Mouse (Mus musculus): Measurements from ENCODE around the gene Il4.

Il4 gene

DNA sequence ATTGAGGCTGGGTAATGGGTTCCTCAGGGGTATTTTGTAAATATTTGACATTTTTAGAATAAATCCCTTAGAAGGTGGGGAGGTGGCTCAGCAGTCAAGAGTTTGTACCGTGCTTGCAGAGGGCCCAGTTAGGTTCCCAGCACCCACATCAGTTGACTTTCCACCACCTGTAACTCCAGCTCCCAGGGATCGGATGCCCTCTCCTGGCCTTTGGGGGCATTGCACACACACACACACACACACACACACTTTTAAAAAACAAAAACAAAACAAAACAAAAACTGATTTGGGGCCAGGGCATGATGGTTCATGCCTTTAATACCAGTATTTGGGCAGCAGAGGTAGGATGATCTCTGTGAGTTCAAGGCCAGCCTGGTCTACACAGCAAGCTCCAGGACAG is 5.7 kb upstream of the Il4 start:
- no peak for DNase-seq (ENCODE audit: low spot score in 2 of 2)

DNA sequence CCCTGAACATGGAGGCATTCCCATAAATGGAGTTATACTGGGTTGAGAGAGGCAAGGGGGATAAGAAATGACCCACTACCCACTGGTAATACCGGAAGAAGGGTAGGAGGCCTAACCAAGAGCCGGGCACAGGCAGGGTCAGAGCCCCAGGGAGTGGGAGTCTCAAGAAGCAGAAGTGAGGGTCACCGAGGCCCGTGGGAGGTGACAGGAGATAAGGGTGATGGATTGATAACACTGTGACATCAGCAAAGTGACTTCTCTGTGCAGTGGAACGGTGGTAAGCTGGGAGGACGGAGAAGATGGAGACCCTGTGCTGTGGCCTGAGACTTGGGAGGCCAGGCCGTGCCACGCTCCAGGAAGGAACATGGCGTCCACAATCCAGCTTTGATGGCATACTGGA is 5.1 kb upstream of the Il4 start:
- no peak for DNase-seq (ENCODE audit: low spot score in 2 of 2)

DNA sequence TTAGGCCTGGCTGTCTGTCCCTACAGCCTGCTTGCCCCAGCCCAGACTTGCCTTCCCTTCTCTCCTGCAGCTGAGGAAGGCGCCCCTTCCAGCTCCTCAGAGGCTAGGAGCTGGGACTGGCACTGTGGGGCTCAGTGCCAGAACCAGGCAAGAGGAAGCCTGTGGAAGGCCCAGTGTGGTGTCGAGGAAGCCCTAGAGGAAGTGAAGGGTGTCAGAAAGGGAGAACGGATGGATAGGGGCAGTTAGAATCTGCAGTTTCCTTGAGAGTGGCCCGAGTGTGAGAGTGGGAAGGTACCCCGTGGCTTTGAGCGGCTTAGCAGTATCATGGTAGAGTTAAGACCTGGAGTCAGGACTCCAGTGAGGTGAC is 4.0 kb upstream of the Il4 start:
- DNase-seq (ENCODE audit: low spot score in 2 of 2) = no peak

DNA sequence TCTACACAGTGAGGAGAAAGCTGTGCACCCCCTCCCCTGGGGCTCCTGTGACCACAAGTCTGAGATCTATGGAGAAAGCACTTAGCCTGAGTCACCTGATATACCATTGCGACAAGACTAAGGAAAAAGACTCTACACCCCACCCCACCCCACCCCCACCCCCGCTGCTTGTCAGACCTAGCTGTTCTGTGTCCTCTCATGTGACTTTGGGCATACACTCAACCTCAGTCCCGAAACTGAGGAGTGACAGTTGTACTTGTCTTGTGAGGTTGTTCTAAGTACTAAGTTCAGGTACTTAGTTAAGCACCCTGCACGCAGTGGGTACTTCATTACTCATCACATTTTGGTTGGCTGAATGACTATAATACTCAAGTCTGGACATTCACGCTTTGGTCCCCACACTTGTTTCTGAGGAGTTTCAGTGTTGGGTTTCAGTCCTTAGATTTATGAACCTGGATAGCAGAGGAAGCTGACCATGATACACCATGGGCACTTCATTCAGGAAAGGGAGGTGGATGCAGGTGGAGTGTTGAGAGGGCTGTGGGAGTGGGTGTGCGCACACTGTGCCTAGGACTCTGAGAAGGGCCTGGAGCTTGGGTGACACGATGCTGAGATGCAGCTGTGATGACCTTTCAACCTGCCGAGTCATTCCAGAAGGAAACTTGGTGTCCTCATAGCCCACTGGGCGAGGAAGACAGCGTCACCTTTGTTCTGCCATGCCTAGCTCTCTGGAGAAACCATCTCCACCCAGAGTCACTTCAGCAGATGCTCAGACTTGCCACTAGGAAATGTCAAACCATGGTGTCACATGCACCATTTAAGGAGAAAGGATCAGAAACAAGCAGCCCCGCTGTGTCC is 3.3 kb upstream of the Il4 start:
- DNase-seq (ENCODE audit: low spot score in 2 of 2) = no peak

DNA sequence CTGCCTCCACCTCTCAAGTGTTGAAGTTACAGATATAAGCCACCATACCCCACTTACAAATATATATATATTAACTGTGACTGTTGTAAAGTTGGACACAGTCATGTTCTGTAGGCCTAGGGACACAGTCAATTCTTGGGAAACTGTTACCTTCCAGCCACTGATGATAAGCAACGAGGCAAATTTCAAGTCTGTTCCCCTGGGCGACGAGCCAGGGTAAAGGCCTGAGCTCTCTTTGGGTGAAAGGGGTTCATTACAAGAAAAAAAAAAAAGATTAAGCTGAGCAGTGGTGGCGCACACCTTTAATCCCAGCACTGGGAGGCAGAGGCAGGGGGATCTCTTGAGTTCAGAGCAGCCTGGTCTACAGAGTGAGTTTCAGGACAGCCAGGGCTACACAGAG is 1.6 kb upstream of the Il4 start:
- DNase-seq (ENCODE audit: low spot score in 2 of 2) = no peak

DNA sequence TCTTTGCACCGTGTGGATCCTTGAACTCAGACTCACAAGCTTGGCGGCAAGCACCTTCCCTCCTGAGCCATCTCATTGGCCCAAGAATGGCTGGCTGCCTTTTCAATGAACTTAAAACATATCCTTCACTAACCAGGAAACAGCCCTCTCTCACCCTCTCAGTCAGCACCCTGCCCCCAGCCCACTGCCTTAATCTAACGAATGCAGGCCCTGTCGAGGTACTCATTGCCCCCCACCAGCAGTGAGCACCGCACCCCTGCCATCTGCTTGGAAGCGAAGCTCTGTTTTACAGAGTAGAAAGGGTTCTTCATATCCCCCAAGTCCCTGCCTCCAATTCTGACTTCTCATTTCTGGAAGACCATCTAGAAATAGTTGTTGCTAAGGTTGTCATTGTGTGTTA is 959 bp upstream of the Il4 start:
- no peak for DNase-seq (ENCODE audit: low spot score in 2 of 2)

DNA sequence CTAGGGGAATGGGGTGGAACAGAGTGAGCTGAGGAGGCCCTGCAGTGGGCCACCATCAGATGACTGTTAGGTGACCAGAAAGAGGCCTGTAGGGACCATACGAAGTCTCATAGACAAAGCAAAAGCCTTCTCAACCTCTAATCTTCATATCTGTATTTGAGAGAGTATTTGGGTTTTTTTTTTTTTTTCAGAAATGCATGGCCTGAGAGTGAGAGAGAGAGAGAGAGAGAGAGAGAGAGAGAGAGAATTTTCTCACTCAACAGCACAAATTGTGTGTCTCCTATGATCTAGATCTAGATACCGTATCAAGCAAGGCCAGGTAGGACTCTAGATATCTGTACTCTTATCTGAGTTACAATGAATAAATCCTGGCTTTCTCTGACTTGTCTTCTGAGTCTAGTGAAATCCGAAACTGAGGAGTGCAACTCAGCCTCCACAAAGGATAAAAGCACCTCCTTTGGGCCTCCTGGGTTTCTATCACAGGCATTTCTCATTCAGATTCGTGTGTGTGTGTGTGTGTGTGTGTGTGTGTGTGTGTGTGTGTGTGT is 833 bp downstream of the Il4 start:
- no peak for DNase-seq (ENCODE audit: low spot score in 2 of 2)

DNA sequence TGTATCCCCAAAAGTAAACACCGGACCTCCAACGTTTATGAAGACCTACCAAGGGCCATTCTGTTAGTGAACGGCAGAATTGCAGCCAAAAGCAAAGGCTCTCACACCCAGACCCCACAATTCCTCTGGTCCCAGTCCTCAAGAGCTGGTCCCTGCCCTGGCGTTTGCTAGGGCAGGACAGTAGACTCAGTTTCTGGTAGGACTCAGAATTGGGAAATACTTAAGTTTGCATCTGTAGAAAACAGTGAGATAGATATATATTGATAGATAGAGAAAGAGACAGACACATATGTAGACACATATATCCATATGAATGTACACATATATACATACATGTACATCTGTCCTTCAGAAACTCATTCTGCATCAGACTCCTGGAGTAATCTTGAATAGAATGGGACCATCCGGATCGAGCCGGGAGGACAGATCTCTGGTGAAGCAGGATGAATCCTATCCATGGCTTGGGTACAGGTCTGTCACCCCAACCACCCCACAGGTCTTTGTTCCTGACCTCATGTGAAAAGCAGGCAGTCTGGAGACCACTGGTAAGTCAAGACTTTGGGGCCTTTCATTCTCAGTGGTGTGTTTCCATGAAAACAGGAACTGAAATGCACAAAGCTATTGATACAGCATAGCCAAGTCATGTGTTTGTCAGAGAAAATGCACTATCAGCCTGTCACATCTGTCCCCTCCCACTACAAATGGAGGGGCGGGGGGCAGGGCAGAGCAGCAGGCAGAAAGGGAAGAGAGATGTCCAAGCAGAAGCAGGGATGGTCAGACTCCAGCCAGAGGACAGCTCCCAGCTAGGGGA is 1.5 kb downstream of the Il4 start:
- DNase-seq (ENCODE audit: low spot score in 2 of 2) = no peak

DNA sequence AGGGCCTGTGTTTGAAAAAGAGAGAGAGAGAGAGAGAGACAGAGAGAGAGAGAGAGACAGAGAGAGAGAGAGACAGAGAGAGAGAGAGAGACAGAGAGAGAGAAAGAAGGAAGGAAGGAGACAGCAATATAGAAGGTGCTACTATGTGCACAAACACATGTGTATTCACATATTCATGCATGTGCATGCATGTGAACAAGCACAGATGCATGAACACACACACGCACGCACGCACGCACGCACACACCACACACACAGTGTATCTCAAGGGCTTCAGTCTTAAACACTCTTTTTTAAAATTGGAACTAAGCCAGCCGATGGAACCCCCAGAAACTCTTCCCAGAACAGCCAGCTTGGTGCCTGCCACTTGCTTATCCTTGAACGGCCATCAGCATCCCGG is 2.9 kb downstream of the Il4 start:
- no peak for DNase-seq (ENCODE audit: low spot score in 2 of 2)

DNA sequence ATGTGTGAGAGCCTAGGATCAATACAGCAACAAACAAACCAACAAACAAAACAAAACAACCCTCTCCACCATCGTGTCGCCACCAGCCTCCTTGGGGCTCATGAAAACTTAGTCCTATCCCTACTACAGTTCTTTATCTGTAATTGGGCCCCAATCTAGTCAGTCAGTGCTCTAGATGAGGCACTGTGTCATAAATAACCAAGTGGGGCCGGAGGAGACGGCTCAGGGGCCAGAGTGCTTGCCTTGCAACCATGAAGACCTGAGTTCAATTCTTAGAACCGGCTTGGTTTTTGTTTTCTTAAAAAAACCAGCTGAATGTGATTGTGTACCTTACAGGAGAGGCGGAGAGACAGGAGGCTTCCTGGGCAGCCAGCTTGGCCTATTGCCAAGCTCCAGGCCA is 3.3 kb downstream of the Il4 start:
- DNase-seq (ENCODE audit: low spot score in 2 of 2) = no peak

DNA sequence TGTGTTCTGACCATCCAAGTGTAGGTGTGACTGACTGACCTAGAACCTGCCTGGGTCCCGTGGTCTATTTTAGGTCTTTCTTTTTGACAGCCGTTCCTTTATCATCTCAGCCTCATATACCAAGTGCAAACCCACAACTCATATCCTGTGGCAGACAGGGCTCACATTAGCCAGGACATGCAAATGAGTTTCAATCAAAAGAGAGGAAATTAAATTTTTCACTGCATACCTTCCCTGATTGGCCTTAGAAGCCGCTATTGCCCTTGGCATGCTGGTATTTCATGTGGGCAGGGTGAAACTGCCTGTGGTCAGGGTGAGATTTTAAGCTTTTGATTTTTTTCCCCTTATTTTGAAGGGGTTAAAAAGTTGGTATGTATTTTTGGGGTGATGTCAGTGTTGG is 8.8 kb downstream of the Il4 start:
- DNase-seq (ENCODE audit: low spot score in 2 of 2) = no peak

DNA sequence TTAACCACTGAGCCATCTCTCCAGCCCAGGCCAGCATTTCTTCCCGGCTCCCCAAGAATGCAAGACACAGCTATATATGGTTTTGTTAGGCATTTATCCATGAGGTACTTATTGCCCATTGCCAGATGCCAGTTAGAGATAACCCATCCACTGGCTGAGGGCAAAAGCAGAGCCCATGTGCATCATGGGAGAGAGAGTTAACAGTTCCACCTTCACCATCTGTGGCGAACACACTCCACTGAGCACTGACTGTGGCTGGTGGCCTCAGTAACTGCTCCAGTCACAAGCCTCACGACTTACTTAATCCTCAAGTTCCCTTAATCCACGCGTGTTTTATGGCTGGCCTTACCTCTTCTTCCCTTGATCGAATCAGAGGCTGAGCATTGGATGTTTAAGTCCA is 9.2 kb downstream of the Il4 start:
- no peak for DNase-seq (ENCODE audit: low spot score in 2 of 2)

DNA sequence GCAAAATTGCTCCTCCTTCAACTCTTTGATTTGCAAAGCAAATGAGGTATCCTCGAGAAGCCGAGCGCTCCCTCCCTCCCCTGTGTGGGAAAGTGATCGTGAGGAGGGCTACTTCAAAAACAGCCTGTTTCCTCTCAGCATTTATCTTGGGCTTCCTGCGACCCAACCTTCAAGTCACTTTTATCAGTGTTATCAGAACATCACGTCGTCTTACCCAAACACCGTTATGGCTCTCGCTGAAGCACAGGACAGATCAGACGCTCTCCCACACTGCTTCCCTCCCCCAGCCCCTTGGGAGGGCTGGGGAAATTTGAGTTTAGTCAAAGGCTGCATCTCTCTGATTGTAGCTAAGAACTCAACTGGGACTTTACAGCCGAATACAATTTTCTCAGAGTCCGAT is 12.9 kb downstream of the Il4 start:
- no peak for DNase-seq (ENCODE audit: low spot score in 2 of 2)

DNA sequence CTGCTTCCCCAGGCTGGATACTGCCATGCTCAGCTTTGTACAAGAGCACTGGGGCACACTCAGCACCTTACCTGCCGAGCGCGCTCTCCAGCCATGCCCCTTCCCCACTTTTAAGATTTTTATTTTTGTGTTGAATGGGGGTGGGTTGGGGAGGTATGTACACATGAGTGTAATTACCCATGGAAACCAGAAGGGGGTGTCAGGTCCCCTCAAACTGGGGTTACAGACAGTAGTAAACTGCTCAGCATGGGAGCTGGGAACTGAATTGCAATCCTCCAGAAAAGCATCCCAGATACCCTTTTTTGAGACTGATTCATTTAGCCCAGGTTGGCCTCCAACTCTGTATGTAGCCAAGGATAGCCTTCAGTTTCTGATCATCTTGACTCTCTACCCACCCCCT is 13.5 kb downstream of the Il4 start:
- DNase-seq (ENCODE audit: low spot score in 2 of 2) = no peak

DNA sequence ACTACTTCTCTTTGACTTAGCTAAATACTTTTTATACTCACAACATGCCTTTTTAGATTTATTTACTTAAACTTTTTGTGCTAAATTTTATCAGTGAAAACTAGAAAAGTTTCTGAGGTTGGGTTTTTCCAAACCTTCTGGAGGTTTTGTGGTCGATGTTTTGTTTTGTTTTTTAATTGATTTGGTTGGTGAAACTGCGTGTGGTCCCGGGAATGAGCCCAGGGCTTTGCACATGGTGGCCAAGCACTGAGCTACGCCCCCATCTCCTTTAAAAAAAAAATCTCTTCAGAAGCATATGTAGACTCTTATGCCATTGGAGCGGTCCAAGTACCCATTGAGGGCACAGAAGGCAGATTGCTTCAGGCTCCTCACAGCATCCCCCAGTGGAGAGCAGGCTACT is 27.4 kb downstream of the Il4 start:
- no peak for DNase-seq (ENCODE audit: low spot score in 2 of 2)

DNA sequence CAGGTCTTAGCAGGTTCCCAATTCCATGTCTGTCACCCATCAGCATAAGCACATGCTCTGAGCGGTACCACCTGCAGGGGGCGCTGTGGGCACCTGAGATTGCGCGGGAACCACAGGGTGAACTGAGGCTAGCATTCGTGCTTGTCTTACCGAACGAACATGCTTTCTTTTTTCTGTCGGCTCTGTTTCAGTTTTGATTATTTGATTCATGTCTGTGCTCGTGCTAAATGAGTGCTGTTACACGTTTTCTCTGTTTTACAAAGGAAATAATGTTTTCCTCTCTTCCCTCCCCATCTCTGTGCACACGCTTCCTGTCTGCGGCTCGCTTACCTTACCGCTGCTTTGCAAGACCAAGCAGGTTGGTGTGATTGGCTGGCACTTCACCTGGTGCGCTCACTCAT is 28.1 kb downstream of the Il4 start:
- peak in 1 of 2 experiments; percentile 51 for DNase-seq (ENCODE audit: low spot score in 2 of 2)

DNA sequence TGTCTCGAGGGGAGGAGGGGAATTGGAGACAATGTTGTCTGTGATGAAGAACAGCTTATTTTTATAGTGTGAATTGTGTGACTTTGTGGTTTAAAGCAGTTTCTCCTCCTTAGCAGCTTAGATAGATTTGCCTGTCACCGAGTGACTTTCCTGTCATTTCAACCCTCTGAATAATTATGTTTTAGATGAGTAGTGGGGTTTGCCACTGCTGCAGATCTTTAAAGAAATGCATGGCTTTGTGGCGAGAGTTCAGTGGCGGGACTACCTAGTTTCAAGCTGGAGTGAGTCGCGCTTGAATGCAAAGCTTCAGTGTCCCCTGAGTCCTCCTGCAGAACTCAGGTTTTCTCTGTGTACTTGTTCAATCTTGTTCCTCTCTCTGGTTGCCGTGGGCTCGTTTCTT is 30.2 kb downstream of the Il4 start:
- DNase-seq (ENCODE audit: low spot score in 2 of 2) = no peak

DNA sequence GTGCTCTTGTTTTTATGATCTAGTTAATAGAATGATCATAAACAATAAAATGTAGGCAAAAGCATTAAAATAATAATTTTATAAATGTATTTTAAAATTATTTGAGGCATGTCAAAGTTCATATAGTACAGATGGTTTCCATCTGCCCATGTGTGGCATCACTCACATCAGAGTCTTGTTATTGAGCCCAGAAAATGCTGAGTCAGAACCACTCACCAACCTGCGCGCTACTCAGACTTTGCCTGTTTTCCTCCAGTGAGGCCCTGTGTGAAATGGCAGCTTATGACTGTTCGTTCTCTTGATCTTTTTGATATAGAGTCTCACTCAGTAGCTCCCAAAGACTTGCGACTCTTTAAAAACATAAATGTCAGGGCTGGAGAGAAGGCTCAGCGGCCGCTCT is 33.0 kb downstream of the Il4 start:
- DNase-seq (ENCODE audit: low spot score in 2 of 2) = no peak

DNA sequence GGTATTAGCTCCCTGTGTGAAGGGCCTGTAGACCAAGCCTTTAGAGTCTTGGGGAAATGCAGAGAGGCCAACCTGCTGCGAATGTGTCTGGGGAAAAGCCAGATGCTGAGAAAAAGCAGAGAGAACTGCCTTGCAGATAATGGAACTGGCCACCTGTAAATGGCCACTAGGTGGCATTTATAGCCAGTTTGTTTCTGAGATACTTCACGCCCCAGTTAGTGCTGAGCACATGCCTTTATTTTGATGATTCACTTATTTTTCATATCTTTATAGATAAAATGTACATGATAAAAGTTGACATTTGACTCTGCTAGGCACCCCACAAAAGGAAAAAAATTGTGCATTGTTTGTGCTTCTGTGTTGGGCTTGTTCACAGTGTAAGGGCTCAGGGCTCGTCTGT is 33.6 kb downstream of the Il4 start:
- no peak for DNase-seq (ENCODE audit: low spot score in 2 of 2)

DNA sequence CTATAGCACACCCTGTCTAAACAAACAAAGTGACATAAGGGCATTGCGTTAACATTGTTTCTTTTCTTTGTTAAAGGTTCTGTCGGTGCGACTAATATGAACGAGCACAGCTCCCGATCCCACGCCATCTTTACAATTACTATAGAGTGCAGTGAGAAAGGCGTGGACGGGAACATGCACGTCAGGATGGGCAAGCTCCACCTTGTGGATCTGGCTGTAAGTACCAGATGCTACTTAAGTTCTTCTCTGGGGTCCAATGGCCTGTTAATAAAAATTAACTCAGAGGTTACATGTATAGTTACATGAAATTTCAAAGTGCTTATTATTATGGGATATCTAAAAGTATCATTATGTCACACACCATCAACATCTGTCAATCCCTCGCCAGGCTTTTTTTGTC is 35.3 kb downstream of the Il4 start:
- no peak for DNase-seq (ENCODE audit: low spot score in 2 of 2)

DNA sequence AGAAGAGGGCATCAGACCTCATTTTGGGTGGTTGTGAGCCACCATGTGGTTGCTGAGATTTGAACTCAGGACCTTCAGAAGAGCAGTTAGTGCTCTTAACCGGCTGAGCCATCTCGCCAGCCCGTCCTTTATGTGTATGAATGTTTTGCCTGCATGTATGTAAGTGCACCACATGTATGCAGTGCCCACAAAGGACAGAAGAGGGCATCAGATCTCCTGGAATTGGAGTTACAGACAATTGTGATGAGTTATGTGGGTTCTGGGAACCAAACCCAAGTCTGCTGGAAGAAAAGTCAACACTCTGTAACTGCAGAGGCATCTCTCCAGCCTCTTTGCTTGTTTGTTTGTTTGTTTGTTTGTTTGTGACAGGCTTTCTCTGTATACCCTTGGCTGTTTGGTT is 37.9 kb downstream of the Il4 start:
- DNase-seq (ENCODE audit: low spot score in 2 of 2) = no peak

DNA sequence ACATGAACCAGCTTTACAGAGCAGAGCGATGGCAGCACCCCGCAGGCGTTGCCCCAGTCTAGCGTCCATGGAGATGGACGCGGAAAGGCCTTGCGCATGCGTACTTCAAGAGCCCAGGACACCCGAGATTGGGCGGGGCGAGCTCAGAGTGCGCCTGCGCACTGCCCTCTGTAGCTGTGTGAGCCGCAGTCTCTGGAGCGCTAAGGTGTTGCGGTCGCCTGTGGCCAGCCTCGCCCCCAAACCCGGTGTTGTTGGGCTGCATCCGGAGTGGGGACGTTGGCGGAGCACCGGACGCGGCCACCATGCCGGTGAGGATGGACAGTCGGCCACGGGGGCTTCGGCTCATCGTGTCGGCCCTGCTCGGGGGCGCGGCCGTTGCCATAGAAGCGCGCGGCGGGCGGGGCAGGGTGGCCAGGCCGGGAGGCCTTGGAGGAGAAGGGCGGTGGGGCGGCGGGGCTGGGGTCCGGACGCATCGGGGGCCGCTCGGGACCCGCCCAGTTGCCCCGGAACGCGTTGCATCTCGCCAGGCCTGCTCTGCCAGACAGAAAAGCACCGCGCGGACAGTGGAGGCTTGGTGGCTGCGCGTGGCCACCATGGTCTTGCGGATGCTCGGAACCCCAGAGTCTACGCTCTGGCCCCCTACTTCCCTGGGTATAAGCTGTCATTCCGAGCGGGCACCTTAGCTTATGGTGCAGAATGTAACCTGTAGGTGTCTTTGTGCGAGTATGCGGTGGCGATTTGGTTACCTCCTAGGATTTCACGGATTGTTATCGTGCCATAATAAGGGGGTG is 51.0 kb downstream of the Il4 start, which contains the start of gene Kif3a:
Gene Kif3a (plus strand): TSS at position 156 of the 791 bp plus-strand sequence.
- peak; percentile 97 for DNase-seq (ENCODE audit: low spot score in 2 of 2)

All from right cerebral cortex, postnatal 10 days (tissue).